10 mouse cellular contexts compared by ENCODE assay signal in genomic region chr6:83017190-83017589, GRCm38 (mm10). TPM values are rescaled to one million over a fixed set of nuclear protein-coding genes. Genes with fewer than 3 reads are reported as not detected.
DNase-seq lines count a peak whose midpoint lies in the region; ATAC-seq and TF ChIP-seq lines count a peak whose summit lies in the region.
"Had no signal": no experiment of that assay in that cellular context is flagged by ENCODE, and none has a peak within 500 bp of the region (broad histone marks: within the 10 kb centered on the region; RNA-seq: fewer than 3 reads in every experiment).

No protein-coding gene starts in this region.

- H3K9me3 ChIP-seq in limb, embryonic 14.5 days (ENCODE audit: control insufficient read depth, low read length): no peaks in the 10 kb centered on the region
- no peaks in the 10 kb centered on the region for H3K9me3 ChIP-seq in neural tube, embryonic 15.5 days (replicated peaks)
- H3K9me3 ChIP-seq: embryonic facial prominence, embryonic 12.5 days; hindbrain, embryonic 15.5 days; limb, embryonic 12.5 days had no signal

- no peak overlapping the region for H3K4me3 ChIP-seq in limb, embryonic 14.5 days (replicated peaks; ENCODE audit: low read length)
- no peak overlapping the region for H3K4me3 ChIP-seq in neural tube, embryonic 15.5 days (replicated peaks)
- H3K4me3 ChIP-seq: embryonic facial prominence, embryonic 12.5 days; hindbrain, embryonic 15.5 days; limb, embryonic 12.5 days had no signal

- H3K4me2 ChIP-seq in limb, embryonic 14.5 days (replicated peaks; ENCODE audit: low read depth, low read length, severe bottlenecking): no peak overlapping the region
- H3K4me2 ChIP-seq in neural tube, embryonic 15.5 days: no peak overlapping the region
- H3K4me2 ChIP-seq: embryonic facial prominence, embryonic 12.5 days; hindbrain, embryonic 15.5 days; limb, embryonic 12.5 days had no signal

- no peak for ATAC-seq in limb, embryonic 14.5 days (ENCODE audit: low FRiP score, low read depth)
- ATAC-seq in megakaryocyte-erythroid progenitor cell, adult 5-6 weeks (replicated peaks; ENCODE audit: low FRiP score, low TSS enrichment, poor library complexity, severe bottlenecking): no peak
- ATAC-seq in neural tube, embryonic 15.5 days (ENCODE audit: low FRiP score): no peak

- no peaks in the 10 kb centered on the region for H3K36me3 ChIP-seq in limb, embryonic 14.5 days (ENCODE audit: control insufficient read depth, insufficient read depth, low read length)
- no peaks in the 10 kb centered on the region for H3K36me3 ChIP-seq in neural tube, embryonic 15.5 days
- H3K36me3 ChIP-seq: embryonic facial prominence, embryonic 12.5 days; hindbrain, embryonic 15.5 days; limb, embryonic 12.5 days had no signal

- H3K27ac ChIP-seq in limb, embryonic 14.5 days (replicated peaks; ENCODE audit: low read depth, low read length): 0 out of 2 replicates have a peak overlapping the region, but pooled peaks have one; percentile 28
- H3K27ac ChIP-seq in neural tube, embryonic 15.5 days (replicated peaks): no peak overlapping the region
- H3K27ac ChIP-seq: embryonic facial prominence, embryonic 12.5 days; hindbrain, embryonic 15.5 days; limb, embryonic 12.5 days had no signal

- TF ChIP-seq POLR2A in limb, embryonic 14.5 days (IDR thresholded peaks at IDR 0.05; ENCODE audit: borderline replicate concordance, extremely low read depth, insufficient read depth, insufficient read length): no peak

- H3K27me3 ChIP-seq in limb, embryonic 14.5 days (ENCODE audit: control insufficient read depth, insufficient read depth, low read length): no peaks in the 10 kb centered on the region
- H3K27me3 ChIP-seq in neural tube, embryonic 15.5 days (replicated peaks): no peaks in the 10 kb centered on the region
- H3K27me3 ChIP-seq: embryonic facial prominence, embryonic 12.5 days; hindbrain, embryonic 15.5 days; limb, embryonic 12.5 days had no signal

- 0 out of 2 replicates have a peak, but pooled peaks cover 2% of the 10 kb centered on the region for H3K4me1 ChIP-seq in limb, embryonic 14.5 days (ENCODE audit: control insufficient read depth, insufficient read depth, low read length)
- no peaks in the 10 kb centered on the region for H3K4me1 ChIP-seq in neural tube, embryonic 15.5 days
- H3K4me1 ChIP-seq: embryonic facial prominence, embryonic 12.5 days; hindbrain, embryonic 15.5 days had no signal

- 54% methylated on average over 3 of the region's 3 CpGs for WGBS in limb, embryonic 14.5 days
- 79% methylated on average over 3 of the region's 3 CpGs for WGBS in neural tube, embryonic 15.5 days

- H3K9ac ChIP-seq in limb, embryonic 14.5 days (ENCODE audit: low read depth, low read length, severe bottlenecking): no peak overlapping the region
- no peak overlapping the region for H3K9ac ChIP-seq in neural tube, embryonic 15.5 days (replicated peaks)
- H3K9ac ChIP-seq: embryonic facial prominence, embryonic 12.5 days; hindbrain, embryonic 15.5 days; limb, embryonic 12.5 days had no signal

- DNase-seq in 3134 (ENCODE audit: extremely low read depth, insufficient read length, low spot score): peak; percentile 64
- peak; percentile 93 for DNase-seq in 3T3-L1 (ENCODE audit: low read depth, low spot score)
- peak; percentile 87 for DNase-seq in gastrocnemius, postnatal 25 days
- no peak for DNase-seq in limb, embryonic 14.5 days (ENCODE audit: low spot score)
- no peak for DNase-seq in layer of hippocampus, adult 9-11 months

RNA-seq across cellular contexts. Expression of gene Dok1, which starts 16.1 kb away (rescaled TPM):
- total RNA-seq in gastrocnemius, postnatal 25 days (2021): 1 to 10 TPM; 1.9 to 2.6 TPM
- polyA plus RNA-seq in limb, embryonic 14.5 days (2012; rRNA removed): 17.1 and 17.4 TPM in 2 replicates
- 9.6 and 11.4 TPM in 2 replicates for polyA plus RNA-seq in limb, embryonic 14.5 days (2014; fragmentation: Nextera tagmentation; extraction: Ambion mirVana)
- total RNA-seq in megakaryocyte-erythroid progenitor cell, adult 5-6 weeks (2014; fragmentation: Nextera tagmentation): 15.0 and 25.0 TPM in 2 replicates
- total RNA-seq in megakaryocyte-erythroid progenitor cell, adult 5-6 weeks (2017): 24.2 and 46.1 TPM in 2 replicates
- 2.4 and 6.8 TPM in 2 replicates for polyA plus RNA-seq in neural tube, embryonic 15.5 days (2015; fragmentation: Nextera tagmentation; extraction: Ambion mirVana)

RNA-seq across cellular contexts. Expression of gene Loxl3, which starts 16.8 kb away (rescaled TPM):
- total RNA-seq in gastrocnemius, postnatal 25 days (2021): 1 to 10 TPM; 4.2 to 5.3 TPM
- 55.6 and 58.6 TPM in 2 replicates for polyA plus RNA-seq in limb, embryonic 14.5 days (2012; rRNA removed)
- 24.1 and 26.0 TPM in 2 replicates for polyA plus RNA-seq in limb, embryonic 14.5 days (2014; fragmentation: Nextera tagmentation; extraction: Ambion mirVana)
- 0.67 and 8.2 TPM in 2 replicates for total RNA-seq in megakaryocyte-erythroid progenitor cell, adult 5-6 weeks (2014; fragmentation: Nextera tagmentation)
- total RNA-seq in megakaryocyte-erythroid progenitor cell, adult 5-6 weeks (2017): 0.61 and 0.88 TPM in 2 replicates
- 7.6 and 8.6 TPM in 2 replicates for polyA plus RNA-seq in neural tube, embryonic 15.5 days (2015; fragmentation: Nextera tagmentation; extraction: Ambion mirVana)

RNA-seq across cellular contexts. Expression of gene Aup1, which starts 37.1 kb away (rescaled TPM):
- total RNA-seq in gastrocnemius, postnatal 25 days (2021): 10 to 100 TPM; 71.8 to 82.5 TPM
- 331 and 427 TPM in 2 replicates for polyA plus RNA-seq in limb, embryonic 14.5 days (2012; rRNA removed)
- 131 and 136 TPM in 2 replicates for polyA plus RNA-seq in limb, embryonic 14.5 days (2014; fragmentation: Nextera tagmentation; extraction: Ambion mirVana)
- total RNA-seq in megakaryocyte-erythroid progenitor cell, adult 5-6 weeks (2014; fragmentation: Nextera tagmentation): 246 and 368 TPM in 2 replicates
- total RNA-seq in megakaryocyte-erythroid progenitor cell, adult 5-6 weeks (2017): 115 and 128 TPM in 2 replicates
- 182 and 185 TPM in 2 replicates for polyA plus RNA-seq in neural tube, embryonic 15.5 days (2015; fragmentation: Nextera tagmentation; extraction: Ambion mirVana)

RNA-seq across cellular contexts. Expression of gene Htra2, which starts 37.9 kb away (rescaled TPM):
- 10 to 100 TPM; 16.5 to 18.4 TPM for total RNA-seq in gastrocnemius, postnatal 25 days (2021)
- polyA plus RNA-seq in limb, embryonic 14.5 days (2012; rRNA removed): 99.8 and 116 TPM in 2 replicates
- 47.0 and 48.4 TPM in 2 replicates for polyA plus RNA-seq in limb, embryonic 14.5 days (2014; fragmentation: Nextera tagmentation; extraction: Ambion mirVana)
- 225 and 296 TPM in 2 replicates for total RNA-seq in megakaryocyte-erythroid progenitor cell, adult 5-6 weeks (2014; fragmentation: Nextera tagmentation)
- total RNA-seq in megakaryocyte-erythroid progenitor cell, adult 5-6 weeks (2017): 97.5 and 128 TPM in 2 replicates
- 80.8 and 83.1 TPM in 2 replicates for polyA plus RNA-seq in neural tube, embryonic 15.5 days (2015; fragmentation: Nextera tagmentation; extraction: Ambion mirVana)

RNA-seq across cellular contexts. Expression of gene Dqx1, which starts 40.5 kb away (rescaled TPM):
- total RNA-seq in gastrocnemius, postnatal 25 days (2021): under 1 TPM; 0.26 to 0.51 TPM
- 1.9 and 2.5 TPM in 2 replicates for polyA plus RNA-seq in limb, embryonic 14.5 days (2012; rRNA removed)
- polyA plus RNA-seq in limb, embryonic 14.5 days (2014; fragmentation: Nextera tagmentation; extraction: Ambion mirVana): 0.35 and 0.37 TPM in 2 replicates
- total RNA-seq in megakaryocyte-erythroid progenitor cell, adult 5-6 weeks (2014; fragmentation: Nextera tagmentation): 6.0 and 7.9 TPM in 2 replicates
- 0.56 and 1.0 TPM in 2 replicates for total RNA-seq in megakaryocyte-erythroid progenitor cell, adult 5-6 weeks (2017)
- polyA plus RNA-seq in neural tube, embryonic 15.5 days (2015; fragmentation: Nextera tagmentation; extraction: Ambion mirVana): 0.45 and 1.7 TPM in 2 replicates

Comparison
In these comparisons a context has a peak if more than half of its experiments do, and no peak if none do; other contexts are left out.
1. DNase-seq: peak in 3134 (single experiment), 3T3-L1 (single experiment) and gastrocnemius, postnatal 25 days (single experiment); none in limb, embryonic 14.5 days (single experiment) and layer of hippocampus, adult 9-11 months (single experiment).
2. RNA of gene Dok1, which starts 16.1 kb away (total RNA-seq): 15.0 to 46.1 TPM in megakaryocyte-erythroid progenitor cell, adult 5-6 weeks; 1.9 to 2.6 TPM in gastrocnemius, postnatal 25 days; every median in the first group is over 4 times any median in the second.